Mouse (Mus musculus) testis, adult 10 weeks (tissue): ENCODE data around the gene Rexo5. TPM values are rescaled to one million over a fixed set of nuclear protein-coding genes. Genes with fewer than 3 reads are reported as not detected.

ENCODE experiments used
- polyA plus RNA-seq: library from polyadenylated mRNA; stranded (reverse); fragments of 350-450 nt; fragmentation: Illumina TruSeq; extraction: RNeasy Lipid Tissue Mini Kit (QIAGEN cat#74804); gene quantifications from one replicate; pipeline ENCODE4 v1.2.3, GENCODE M21; 2014; ENCODE audit warnings: low read depth, low replicate concordance

Rexo5 gene
- polyA plus RNA-seq: 257 TPM

DNA sequence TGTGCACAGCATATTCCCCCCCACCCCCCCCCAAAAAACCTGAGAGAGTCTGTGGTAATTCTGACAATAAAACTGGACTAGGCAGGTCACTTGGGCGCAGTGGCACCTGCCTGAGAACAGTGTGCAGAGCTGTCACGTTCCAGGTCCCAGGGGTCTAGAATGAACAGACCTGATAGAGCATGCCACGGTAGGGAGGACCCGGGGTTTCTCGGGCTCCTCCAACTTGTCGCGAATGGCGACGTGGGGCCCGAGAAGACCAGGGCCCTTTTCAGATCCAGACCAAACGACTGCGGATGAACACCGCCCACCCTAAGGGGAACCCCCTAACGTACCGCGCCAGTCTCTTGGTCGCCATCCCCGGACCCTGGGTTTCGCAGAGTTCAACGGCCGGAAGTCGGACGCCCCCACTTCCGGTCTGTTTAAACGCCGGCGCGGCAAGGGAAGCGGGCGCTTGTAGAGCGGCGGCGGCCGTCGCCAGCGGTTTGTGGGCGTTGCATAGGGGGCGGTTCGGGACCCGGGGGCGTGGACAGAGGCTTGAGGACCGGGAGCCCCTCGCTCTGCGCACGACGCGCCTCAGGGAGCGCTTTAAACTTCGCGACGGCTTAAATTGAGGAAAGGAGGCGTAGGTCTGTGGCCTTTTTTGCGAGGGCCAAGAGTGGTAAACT lies at the start of gene Rexo5, which contains the start of gene Eri2:
Gene Rexo5 (plus strand): TSS at position 421 of the 665 bp plus-strand sequence.
Gene Eri2 (minus strand): TSS at position 473 of the 665 bp plus-strand sequence.

DNA sequence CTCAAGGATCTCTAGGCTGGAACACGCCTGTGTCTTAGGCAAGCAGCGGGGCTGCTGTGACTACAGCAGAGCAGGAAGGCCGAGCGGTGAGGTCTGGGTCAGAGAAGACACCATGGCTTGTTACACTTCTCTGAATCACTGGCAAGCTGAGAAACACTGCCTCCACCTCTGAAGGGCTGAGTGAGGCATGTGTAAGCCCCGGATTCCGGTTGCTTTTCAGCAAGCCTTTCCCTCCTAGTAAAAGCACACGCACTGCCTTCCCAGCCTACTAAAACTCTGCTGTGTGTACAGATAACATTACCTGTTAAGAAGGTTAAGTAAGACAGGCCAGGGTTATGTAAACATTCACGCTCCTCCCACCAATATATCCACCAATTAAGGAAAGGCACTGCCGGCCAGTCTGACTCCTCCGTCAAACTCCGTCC lies 33.3 kb upstream of the Rexo5 start, which contains the start of gene Acsm3:
Gene Acsm3 (plus strand): TSS at position 397 of the 425 bp plus-strand sequence.

DNA sequence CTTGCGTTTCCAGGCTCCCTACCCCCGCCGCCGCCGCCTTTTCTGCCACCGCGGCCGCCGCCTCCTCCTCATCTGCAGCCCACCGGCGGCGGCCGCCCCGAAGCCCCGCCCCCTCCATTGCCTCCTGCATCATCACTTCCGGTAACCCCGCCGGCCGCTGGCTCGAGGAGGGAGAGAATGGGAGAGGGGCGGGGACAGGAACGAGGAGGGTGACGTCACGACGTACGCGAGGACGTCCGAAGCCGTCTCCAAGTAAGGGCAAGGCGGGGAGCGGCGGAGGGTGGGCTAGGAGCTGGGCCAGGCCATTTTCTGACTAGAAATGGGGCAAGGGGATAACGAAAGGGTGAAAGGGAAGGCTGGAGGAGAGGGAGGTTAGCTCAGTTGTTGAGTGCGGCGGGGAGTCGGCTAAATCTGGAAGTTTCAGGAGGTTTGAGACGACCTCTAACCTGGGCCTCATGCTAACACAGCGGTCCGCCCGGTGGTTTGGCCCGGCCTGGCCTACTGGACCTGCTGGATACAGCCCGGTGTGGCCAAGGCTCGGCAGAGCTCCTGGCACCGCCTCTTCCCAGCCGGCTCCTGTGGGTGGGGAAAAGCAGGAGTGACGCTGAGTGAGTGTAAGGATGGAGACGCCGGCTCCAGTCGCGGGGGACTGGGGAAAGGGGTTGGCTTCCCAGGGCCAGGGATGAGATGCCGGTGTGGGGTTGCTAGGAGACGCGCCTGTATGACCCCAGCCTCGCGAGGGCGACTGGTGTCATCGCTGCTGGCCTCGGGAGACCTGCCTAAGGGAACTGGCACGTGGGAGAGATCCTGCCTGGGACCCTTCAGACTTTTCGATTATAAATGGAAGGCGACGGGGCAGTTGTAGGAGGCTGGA lies 102.1 kb downstream of the Rexo5 start, which contains the start of the genes Lyrm1 and Dcun1d3:
Gene Lyrm1 (plus strand): TSS at position 223 of the 874 bp plus-strand sequence.
Gene Dcun1d3 (minus strand): TSS at position 660 of the 874 bp plus-strand sequence.

Other genes starting within 250 kb of the Rexo5 start
- 0.10 TPM for gene Acsm2, start 239.7 kb upstream of the Rexo5 start, polyA plus RNA-seq
- not detected for gene Acsm1, start 187.0 kb upstream of the Rexo5 start, polyA plus RNA-seq
- gene Acsm4, start 104.0 kb upstream of the Rexo5 start, polyA plus RNA-seq: not detected
- 39.0 TPM for gene Thumpd1, start 73.2 kb upstream of the Rexo5 start, polyA plus RNA-seq
- 3.2 TPM for gene Acsm3, start 33.1 kb upstream of the Rexo5 start, polyA plus RNA-seq
- 26.7 TPM for gene Eri2, start 52 bp downstream of the Rexo5 start, polyA plus RNA-seq
- 85.5 TPM for gene Lyrm1, start 101.9 kb downstream of the Rexo5 start, polyA plus RNA-seq
- gene Dcun1d3, start 102.3 kb downstream of the Rexo5 start, polyA plus RNA-seq: 48.2 TPM